Mouse (Mus musculus) intestine, embryonic 16.5 days (tissue): Measurements from ENCODE around the gene Galnt7. TPM values are rescaled to one million over a fixed set of nuclear protein-coding genes. Genes with fewer than 3 reads are reported as not detected.

Source experiments
- ATAC-seq: fragments of 200-750 bp; cut with Nextera tagmentation; 2 replicates; pipeline ENCODE4 v1.8.0; 2017; ENCODE audit warnings: moderate TSS enrichment, moderate library complexity
- H3K27ac ChIP-seq: fragments of 300-500 bp; sonication (generic); 2 replicates; pipeline ENCODE4 v1.5.1; 2014; ENCODE audit warnings: mild to moderate bottlenecking, low read length
- H3K27me3 ChIP-seq: fragments of 300-500 bp; sonication (generic); replicated peaks from 2 replicates; pipeline ENCODE4 v1.6.1; 2014; ENCODE audit warnings: low read length, control low read depth, mixed read lengths; ENCODE audit not compliant: control insufficient read depth, insufficient read depth
- H3K36me3 ChIP-seq: fragments of 300-500 bp; sonication (generic); 2 replicates; pipeline ENCODE4 v1.6.1; 2014; ENCODE audit warnings: low read length, control low read depth; ENCODE audit not compliant: control insufficient read depth, insufficient read depth
- H3K4me1 ChIP-seq: fragments of 300-500 bp; sonication (generic); 2 replicates; pipeline ENCODE4 v1.6.1; 2014; ENCODE audit warnings: low read length, control low read depth, mixed read lengths; ENCODE audit not compliant: control insufficient read depth, insufficient read depth
- H3K4me2 ChIP-seq: fragments of 300-500 bp; sonication (generic); 2 replicates; pipeline ENCODE4 v1.6.1; 2014; ENCODE audit warnings: low read depth, low read length, control low read depth
- H3K4me3 ChIP-seq: fragments of 300-500 bp; sonication (generic); 2 replicates; pipeline ENCODE4 v1.5.1; 2014; ENCODE audit warnings: mild to moderate bottlenecking, low read length
- H3K9ac ChIP-seq: fragments of 300-500 bp; sonication (generic); 2 replicates; pipeline ENCODE4 v1.6.1; 2014; ENCODE audit warnings: low read depth, low read length
- H3K9me3 ChIP-seq: fragments of 300-500 bp; sonication (generic); 2 replicates; pipeline ENCODE4 v1.6.1; 2016; ENCODE audit warnings: low read length, control low read depth; ENCODE audit not compliant: control insufficient read depth
- WGBS: fragments of 180-500 bp; shearing (Covaris S2); extraction: QIAGEN DNeasy Blood & Tissue Kit; methylation state at CpG from one replicate; pipeline ENCODE4 v1.1.7; 2014; 5-methylcytosine and 5-hydroxymethylcytosine counted together
- polyA plus RNA-seq: library from polyadenylated mRNA; unstranded; fragments of >200 nt; fragmentation: Nextera tagmentation; extraction: Ambion mirVana; gene quantifications from 2 replicates; pipeline ENCODE4 v1.2.1, GENCODE M21; 2015

Gene Galnt7
- polyA plus RNA-seq, 1 experiment from 2014 or later, result 33.5 TPM

DNA sequence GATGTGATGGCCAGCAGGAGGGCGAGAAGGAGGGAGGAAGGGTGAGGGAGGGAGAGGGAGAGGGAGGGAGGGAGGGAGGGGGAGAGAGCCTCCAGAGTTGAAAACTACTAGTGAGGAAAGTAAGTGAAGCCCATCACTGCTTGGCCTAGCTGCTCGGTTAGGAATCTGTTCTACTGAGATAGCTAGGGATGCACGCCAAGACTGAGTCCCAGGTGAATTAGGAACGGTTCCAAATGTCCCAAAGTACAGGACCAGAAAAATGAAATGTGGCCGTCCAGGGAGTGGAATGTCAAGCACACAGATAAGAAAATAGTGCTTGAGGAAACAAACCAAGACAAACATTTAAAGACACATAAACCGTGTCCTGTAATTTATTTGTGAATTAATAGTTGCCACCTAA lies 87.8 kb downstream of the Galnt7 start:
- WGBS, result 78% methylated on average over 6 of the region's 6 CpGs
- no peak overlapping the region for H3K27ac ChIP-seq
- no peak for ATAC-seq
- H3K9ac ChIP-seq, result no peak overlapping the region
- H3K4me3 ChIP-seq, result no peak overlapping the region
- H3K9me3 ChIP-seq, result no peaks in the 10 kb centered on the region
- H3K4me2 ChIP-seq, result no peak overlapping the region
- H3K36me3 ChIP-seq, result no peaks in the 10 kb centered on the region
- H3K4me1 ChIP-seq, result no peaks in the 10 kb centered on the region; the same call in 1 of the 2 replicates
- H3K27me3 ChIP-seq, result no peaks in the 10 kb centered on the region

DNA sequence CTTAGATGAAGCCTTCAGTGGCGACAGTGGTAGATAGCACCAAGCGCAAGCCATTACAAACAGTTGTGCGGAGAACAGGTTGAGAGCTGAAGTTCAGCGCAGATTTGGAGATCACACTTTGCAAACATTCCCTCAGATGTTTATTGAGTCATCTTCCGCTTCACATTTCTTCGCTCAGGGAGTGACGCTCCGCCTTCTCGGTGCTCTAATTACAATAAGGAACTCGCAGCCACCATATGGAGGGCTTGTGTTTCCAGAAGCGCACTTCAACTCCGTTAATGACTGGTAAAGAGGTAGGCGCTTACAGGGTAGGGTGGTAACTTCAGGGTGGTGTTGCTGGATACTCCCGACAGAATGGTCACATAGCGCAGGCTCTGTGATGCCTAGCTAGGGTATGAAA lies 89.1 kb downstream of the Galnt7 start:
- no peaks in the 10 kb centered on the region for H3K9me3 ChIP-seq
- no peak overlapping the region for H3K9ac ChIP-seq
- H3K4me2 ChIP-seq, result no peak overlapping the region
- WGBS, result 75% methylated on average over 15 of the region's 15 CpGs
- no peak overlapping the region for H3K27ac ChIP-seq
- no peaks in the 10 kb centered on the region for H3K27me3 ChIP-seq
- no peak overlapping the region for H3K4me3 ChIP-seq
- no peaks in the 10 kb centered on the region for H3K4me1 ChIP-seq
- 0 out of 2 replicates have a peak, but pooled peaks have one; percentile 21 for ATAC-seq
- no peaks in the 10 kb centered on the region for H3K36me3 ChIP-seq

DNA sequence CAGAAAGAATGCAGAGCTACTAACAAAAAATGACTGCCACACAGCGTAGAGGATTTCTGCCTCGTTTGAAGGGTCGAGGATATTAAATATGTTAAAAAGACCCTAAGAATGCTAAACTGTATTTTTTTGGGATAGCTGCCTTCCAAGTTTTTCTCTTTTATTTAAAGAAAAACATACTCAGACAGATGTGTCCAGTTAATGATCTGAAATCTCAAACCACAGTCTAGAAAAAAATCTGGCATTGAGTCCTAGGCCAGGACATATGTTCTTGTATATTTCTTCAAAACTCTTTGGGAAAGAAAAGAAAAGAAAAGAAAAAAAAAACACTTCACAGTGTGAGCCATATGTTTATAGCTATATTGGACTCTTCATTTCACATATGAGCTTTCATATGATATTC lies 90.1 kb downstream of the Galnt7 start:
- ATAC-seq, result no peak
- Histone ChIP-seq H3K36me3 (no peaks in the 10 kb centered on the region), H3K27me3 (no peaks in the 10 kb centered on the region), H3K4me1 (no peaks in the 10 kb centered on the region), H3K4me2 (no peak overlapping the region), H3K27ac (no peak overlapping the region), H3K9ac (no peak overlapping the region), H3K4me3 (no peak overlapping the region), H3K9me3 (no peaks in the 10 kb centered on the region)
- WGBS, result 75% methylated on average over 3 of the region's 3 CpGs

DNA sequence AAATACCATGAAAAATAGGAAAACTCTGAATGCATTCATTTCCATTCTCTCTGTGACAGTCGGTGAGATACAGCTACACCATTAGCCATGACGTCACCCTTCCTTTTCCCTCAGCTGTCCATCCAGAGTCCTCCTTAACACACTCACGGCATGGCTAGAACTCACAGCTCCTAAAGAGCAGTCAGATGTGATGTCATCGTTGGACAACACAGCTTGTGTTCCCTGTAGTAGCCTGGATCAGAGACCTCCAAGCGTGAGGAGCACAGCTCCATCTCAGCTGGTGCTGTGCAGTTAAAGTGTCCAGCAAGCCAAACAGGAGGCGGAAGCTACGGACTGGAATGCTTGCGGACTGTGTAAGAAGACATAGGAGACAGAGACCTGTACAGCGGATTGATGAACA lies 91.9 kb downstream of the Galnt7 start:
- Histone ChIP-seq H3K4me2 (no peak overlapping the region), H3K9me3 (no peaks in the 10 kb centered on the region), H3K4me1 (no peaks in the 10 kb centered on the region), H3K4me3 (no peak overlapping the region), H3K27me3 (no peaks in the 10 kb centered on the region), H3K27ac (no peak overlapping the region), H3K9ac (no peak overlapping the region), H3K36me3 (no peaks in the 10 kb centered on the region)
- no peak for ATAC-seq
- 84% methylated on average over 9 of the region's 9 CpGs for WGBS

DNA sequence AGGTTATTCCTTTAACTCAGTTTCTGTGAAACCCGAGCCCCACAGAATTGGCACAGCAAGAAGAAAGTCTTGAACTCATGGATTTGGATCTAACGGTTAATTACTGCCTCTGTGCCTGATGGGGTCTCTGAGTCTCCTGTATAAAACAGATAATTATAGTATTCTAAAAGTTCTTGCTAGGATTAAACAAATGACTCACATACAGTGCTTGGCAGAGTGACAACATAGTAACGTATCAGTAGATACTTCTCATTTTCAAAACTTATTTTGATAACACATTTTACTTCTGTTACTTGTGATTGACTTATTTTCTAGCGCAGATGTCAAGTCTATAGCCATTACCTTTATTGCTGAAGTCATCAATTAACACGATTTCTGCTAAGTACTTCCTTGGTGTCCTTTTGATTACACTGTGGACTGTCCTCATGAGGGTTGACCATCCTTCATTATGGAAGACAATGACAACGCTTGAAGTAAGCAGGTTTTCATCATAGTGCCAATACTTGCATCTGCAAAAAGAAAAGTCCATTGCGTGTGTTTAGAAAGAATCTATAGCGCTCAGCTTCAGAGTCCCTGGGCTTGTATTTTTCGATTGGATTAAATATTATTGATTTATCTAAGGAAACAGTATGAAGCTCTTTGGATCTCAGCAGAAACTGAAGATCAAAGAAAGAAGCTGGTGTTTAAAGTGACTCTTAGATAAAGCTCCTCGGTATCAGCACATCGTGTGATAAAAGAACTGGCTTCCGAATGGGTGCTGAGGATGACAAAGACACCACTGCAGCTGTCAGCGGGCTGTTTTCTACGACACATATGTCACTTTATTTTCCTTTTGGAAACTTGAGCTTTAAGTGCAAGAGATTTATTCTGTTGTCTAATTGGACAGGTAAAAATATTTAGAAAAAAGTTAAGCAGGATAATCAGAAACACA lies 100.5 kb downstream of the Galnt7 start:
- no peaks in the 10 kb centered on the region for H3K36me3 ChIP-seq
- no peak overlapping the region for H3K27ac ChIP-seq
- no peaks in the 10 kb centered on the region for H3K4me1 ChIP-seq
- H3K9ac ChIP-seq, result no peak overlapping the region
- no peaks in the 10 kb centered on the region for H3K9me3 ChIP-seq
- H3K4me2 ChIP-seq, result no peak overlapping the region
- WGBS, result 85% methylated on average over 14 of the region's 14 CpGs
- ATAC-seq, result no peak
- H3K27me3 ChIP-seq, result no peaks in the 10 kb centered on the region
- H3K4me3 ChIP-seq, result no peak overlapping the region

DNA sequence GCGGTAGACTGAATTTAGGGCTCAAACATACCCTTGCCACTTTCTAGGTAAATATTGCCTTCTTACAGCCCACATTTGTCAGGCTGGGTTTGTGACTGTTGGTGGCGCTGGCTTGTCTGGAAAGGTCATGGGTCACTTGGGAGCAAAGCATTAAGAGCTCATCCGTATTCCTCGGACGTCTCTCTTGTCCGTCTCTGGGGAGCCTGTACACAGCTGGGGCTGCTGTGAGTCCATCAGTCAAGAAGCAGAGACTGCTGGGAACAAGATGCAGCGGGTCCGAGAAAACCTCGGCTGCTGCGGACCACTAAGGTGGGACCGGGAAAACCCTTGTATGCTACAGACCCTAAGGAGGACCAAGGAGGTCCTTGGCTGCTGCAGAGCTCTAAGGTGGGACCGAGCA lies 105.3 kb downstream of the Galnt7 start:
- WGBS, result 52% methylated on average over 12 of the region's 12 CpGs
- H3K27ac ChIP-seq, result no peak overlapping the region
- H3K27me3 ChIP-seq, result no peaks in the 10 kb centered on the region
- no peaks in the 10 kb centered on the region for H3K4me1 ChIP-seq
- no peaks in the 10 kb centered on the region for H3K9me3 ChIP-seq
- H3K9ac ChIP-seq, result no peak overlapping the region
- no peaks in the 10 kb centered on the region for H3K36me3 ChIP-seq
- no peak for ATAC-seq
- H3K4me2 ChIP-seq, result no peak overlapping the region
- no peak overlapping the region for H3K4me3 ChIP-seq

DNA sequence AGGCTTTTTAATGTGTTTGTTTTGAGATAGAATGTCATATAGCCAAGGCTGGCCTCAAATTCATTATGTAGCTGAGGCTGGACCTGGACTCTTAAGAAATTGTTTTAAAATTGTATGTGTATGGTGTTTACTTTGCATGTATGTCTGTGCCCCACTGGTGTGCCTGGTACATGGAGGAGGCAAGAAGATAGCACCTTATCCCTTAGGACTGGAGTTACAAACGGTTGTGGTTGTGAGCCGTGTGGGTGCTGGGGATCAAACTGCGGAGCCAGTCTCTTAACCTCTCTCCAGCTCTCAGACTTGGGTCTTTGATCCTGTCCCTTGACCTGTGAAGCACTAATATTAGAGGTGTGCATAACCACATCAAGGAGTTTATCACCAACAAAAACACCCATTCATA lies 106.0 kb downstream of the Galnt7 start:
- no peak for ATAC-seq

DNA sequence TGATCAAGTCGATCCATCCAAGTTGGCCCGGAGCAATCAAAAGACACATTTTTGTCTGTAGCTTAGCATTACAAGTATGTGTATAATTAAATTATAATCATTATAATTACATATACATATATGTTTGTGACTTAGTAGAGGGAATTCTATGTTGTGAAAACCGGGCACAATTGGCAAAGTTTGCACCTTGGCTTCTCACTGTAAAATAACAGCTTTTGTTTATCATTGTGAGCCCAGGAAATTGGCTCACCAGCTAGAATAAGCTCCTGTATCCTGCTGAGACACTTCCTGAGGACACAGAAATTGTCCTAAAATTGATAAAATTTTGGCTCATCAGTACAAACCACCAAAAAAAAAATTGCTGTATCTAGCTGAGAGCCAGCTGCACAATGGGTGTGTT lies 106.4 kb downstream of the Galnt7 start:
- no peak for ATAC-seq
- Histone ChIP-seq H3K36me3 (no peaks in the 10 kb centered on the region), H3K9ac (no peak overlapping the region), H3K4me1 (no peaks in the 10 kb centered on the region), H3K9me3 (no peaks in the 10 kb centered on the region), H3K4me2 (no peak overlapping the region), H3K4me3 (no peak overlapping the region), H3K27me3 (no peaks in the 10 kb centered on the region), H3K27ac (no peak overlapping the region)
- WGBS, result 89% methylated on average over 3 of the region's 3 CpGs

More for the DNA sequence above, 106.0 kb downstream of the Galnt7 start:
- Histone ChIP-seq H3K27ac (no peak overlapping the region), H3K4me1 (no peaks in the 10 kb centered on the region), H3K9me3 (no peaks in the 10 kb centered on the region), H3K36me3 (no peaks in the 10 kb centered on the region), H3K27me3 (no peaks in the 10 kb centered on the region), H3K4me3 (no peak overlapping the region), H3K4me2 (no peak overlapping the region), H3K9ac (no peak overlapping the region)
- 94% methylated on average over 3 of the region's 3 CpGs for WGBS

DNA sequence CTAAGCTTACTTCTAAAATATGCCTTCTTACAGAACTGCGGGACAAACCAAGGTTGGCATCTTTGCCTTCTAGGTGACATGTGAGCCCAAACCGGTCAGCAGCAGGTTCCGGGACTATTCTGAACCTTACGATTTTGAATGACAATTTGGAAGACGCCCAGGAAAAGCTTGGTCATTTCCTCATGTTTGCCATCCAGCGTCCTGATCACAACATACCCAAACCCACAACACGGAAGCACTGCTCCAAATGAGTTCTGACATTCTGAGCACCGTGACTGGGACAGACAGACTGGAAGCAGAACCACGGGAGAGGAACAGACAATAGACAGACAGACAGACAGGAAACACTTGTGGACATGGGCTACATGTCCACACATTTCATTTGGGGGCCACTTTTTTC lies 111.4 kb downstream of the Galnt7 start:
- Histone ChIP-seq H3K4me2 (no peak overlapping the region), H3K4me1 (no peaks in the 10 kb centered on the region), H3K27ac (no peak overlapping the region), H3K27me3 (no peaks in the 10 kb centered on the region), H3K36me3 (no peaks in the 10 kb centered on the region), H3K9me3 (no peaks in the 10 kb centered on the region), H3K4me3 (no peak overlapping the region), H3K9ac (no peak overlapping the region)
- no peak for ATAC-seq
- WGBS, result 87% methylated on average over 9 of the region's 9 CpGs
